Mouse (Mus musculus) naive thymus-derived CD4-positive, alpha-beta T cell, adult 5 months (primary cell): Measurements from ENCODE around the gene Tmed6. TPM values are rescaled to one million over a fixed set of nuclear protein-coding genes. Genes with fewer than 3 reads are reported as not detected.

Source experiments
- polyA plus RNA-seq: library from polyadenylated mRNA; unstranded; fragments of 100-300 nt; shearing (Covaris generic); gene quantifications from one replicate; pipeline ENCODE4 v1.2.1, GENCODE M21; 2017

The Tmed6 gene
- not detected for polyA plus RNA-seq

DNA sequence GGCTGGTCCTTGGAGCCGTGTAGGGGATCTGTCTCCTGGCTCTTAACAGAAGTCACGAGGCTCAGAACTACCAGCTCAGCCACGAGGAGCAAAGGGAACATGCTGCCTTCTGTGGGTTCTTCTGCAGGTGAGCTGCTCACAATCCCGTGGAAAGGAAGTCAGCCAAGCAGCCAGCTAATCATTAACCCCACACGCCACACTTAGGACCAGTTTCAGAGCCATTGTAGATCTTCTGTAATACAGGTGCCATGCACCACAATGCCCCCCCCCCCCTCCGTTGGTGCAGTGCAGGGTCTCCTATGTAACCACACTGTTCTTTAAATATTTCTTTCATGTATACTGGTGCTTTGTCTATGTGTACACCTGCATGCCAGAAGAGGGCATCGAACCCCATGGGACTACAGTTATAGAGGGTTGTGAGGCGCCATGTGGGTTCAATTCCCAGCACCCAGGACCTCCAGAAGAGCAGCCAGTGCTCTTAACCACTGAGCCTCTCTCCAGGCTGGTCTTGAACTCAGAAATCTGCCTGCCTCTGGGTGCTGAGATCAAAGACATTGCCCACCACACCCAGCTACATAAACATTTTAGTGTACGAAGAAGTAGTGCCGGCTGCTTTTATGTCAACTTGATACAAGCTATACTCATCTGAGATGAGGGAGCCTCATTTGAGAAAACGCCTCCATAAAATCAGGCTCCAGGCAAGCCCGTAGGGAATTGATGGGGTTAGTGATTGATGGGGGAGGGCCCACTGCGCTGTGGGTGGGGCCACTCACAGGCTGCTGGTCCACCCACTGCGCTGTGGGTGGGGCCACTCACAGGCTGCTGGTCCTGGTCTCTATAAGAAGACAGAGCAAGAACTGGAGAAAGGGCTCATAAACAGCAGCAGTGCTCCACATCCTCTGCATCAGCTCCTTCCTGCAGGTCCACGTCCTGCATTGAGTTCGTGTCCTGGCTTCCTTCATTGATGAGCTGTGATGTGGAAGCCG lies at the start of gene Tmed6:
TSS of gene Tmed6 (minus strand) at position 134 of the 986 bp plus-strand sequence.

DNA sequence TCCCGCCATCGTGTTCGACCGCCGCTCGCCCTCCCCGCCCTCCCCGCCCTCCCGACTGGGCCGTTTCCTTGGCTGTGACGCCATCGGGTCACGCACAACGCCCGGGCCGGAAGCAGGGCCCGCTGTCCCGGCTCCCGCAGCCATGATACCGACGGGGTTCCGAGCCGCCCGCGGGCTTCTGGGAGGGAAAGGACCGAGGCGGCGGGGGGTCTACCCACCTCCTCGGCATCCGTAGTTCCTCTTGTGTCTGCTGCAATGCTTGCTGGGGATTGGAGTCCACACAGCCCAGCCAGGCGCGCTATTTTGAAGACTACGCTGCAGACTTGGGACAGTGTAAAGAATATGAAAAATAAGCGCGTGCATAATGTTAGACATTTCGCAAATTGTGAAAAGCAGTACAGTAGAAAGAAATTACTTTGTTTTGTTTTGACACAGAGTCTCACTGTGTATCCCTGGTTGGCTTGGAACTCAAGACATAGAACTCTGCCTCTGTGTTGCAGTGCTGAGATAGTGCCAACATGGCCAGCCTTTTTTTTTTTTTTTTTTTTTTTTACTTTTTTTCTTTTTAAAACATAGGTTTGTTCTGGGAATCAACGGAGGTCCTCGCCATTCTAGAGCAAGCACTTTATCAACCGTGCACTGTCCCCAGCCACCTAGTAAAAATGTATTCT lies 31.1 kb upstream of the Tmed6 start, which contains the start of gene Terf2:
TSS of gene Terf2 (minus strand) at position 182 of the 671 bp plus-strand sequence.

DNA sequence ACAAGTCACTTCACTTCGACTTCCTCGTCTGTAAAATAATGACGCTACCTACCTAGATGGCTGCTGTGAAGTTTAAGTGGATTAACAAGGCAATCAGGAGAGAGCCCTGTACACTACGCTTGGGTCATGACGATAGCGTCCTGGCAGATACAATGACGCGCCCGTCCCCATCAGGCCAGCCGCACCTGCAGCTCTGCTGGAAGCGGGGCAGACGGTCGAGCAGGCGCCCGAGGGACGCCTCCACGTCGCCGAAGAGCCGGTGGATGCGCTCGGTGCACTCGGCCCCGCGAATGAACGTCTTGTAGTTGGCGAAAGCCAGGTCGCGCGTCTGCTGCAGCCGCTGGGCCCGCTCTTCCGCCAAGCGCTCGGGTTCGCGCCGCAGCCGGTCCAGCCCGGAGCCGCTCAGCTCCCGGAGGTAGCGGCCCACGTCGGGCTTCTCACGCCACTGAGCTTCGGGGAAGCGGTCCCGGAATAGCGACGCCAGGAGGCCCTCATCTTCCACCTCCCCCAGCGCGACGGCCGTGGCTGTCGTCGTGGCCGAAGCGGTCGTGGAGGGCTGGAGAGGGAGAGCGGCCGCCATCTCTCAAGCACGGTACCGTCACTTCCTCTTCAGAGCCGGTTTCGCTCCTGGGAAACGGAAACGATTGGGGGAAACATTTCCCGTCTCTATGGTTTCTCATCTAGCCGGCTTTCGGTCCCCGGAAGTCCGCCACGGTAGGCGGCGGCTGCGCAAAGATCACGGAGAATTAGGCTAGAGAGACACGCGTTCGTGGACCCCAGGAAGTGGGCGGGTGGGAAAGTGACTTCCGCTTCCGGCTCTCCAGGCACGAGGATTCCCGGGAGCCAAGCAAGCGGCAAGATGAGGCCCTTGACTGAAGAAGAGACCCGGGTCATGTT lies 9.1 kb downstream of the Tmed6 start, which contains the start of the genes Cog8 and Nip7:
TSS of gene Cog8 (minus strand) at position 614 of the 897 bp plus-strand sequence.
TSS of gene Nip7 (plus strand) at position 802 of the 897 bp plus-strand sequence.

DNA sequence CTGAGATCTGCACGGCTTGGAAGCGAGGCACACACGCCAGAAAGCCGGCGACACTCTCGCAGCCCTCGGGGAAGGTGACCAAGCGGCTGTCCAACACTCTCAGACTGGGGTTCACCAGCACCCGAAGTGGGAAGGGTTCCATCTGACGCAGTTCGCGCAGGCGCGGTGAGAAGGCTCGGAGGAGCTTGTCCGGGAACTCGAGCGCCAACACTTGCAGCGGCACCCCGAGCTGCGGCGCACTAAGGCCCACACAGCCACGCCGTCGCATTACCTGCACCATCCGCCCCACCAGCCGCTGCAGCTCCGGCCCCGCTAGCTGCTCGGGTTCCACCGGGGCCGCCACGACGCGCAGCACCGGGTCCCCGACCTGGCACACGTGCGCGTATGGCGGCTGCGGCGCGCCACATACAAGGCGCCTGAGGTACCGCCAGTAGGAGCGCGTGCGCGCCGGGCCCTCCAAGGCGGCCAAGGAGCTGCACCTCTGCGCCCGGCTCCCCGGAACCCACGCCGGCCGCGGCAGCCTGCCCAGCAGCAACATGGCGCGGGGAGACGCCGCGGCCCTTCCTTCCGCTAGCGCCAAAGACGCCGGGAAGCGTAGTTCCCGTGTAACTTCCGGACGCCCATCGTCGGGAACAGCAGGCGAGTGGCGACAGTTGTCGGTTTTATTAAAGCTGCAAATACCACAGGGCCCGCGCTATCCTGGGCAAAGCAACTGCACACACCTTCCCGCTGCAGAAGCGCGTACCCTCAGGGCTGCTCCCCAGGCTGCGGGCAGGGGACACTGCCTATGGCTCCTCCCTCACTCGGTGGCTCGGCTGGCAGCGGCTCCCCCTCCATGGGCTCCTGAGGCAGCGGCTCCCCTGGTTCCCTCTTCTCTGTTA lies 17.1 kb downstream of the Tmed6 start, which contains the start of gene Pdf:
TSS of gene Pdf (minus strand) at position 554 of the 881 bp plus-strand sequence.

DNA sequence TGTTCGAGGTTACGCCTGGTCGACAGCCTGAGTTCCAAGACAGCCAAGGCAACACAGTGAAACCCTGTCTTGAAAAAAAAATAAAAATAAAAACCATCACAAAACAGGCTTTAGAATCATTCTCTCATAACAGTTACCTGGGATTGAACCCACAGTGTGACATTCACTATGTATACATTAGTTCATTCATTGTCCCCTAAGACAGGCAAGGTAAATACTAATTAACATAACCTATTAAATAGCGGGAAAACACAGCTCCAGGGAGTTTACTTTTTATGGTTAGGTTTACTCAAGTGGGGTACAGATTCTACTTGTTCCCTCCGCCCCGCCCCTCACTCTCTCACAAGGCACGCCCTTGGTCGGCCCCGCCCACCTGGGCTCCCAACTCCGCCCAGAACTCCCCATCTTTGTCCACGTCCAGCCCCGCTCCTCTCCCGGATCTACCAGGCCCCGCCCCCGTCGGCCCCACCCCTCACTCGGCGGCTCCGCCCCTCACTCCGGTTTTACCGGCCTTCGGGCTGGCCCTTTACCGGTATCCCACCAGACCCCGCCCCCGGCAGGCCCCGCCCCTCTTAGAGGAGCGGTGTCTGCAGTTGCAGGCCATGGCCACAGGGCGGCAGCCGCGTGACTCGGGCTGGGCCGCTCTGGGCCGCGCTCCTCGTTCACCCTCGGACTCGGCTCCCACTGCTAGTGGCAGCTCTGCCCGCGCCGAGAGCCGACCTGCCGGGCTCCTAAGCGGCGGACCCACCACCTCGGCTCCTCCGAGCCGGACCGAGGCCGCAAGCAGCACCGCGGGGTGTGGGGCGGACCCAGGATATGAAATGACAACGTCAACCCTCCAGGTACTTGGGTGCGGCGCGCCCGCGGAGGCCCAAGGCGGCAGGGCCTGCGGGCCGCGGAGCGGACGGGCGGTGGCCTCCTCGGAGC lies 34.5 kb downstream of the Tmed6 start, which contains the start of gene Vps4a:
TSS of gene Vps4a (plus strand) at position 573 of the 927 bp plus-strand sequence.

Other genes with a start within 250 kb of the Tmed6 start
- gene Has3, start 195.4 kb downstream of the Tmed6 start, polyA plus RNA-seq: not detected
- 97.1 TPM for gene Utp4, start 172.0 kb downstream of the Tmed6 start, polyA plus RNA-seq
- 8.3 TPM for gene Sntb2, start 129.9 kb downstream of the Tmed6 start, polyA plus RNA-seq
- 59.3 TPM for gene Vps4a, start 34.4 kb downstream of the Tmed6 start, polyA plus RNA-seq
- 13.1 TPM for gene Pdf, start 17.0 kb downstream of the Tmed6 start, polyA plus RNA-seq
- gene Cog8, start 9.0 kb downstream of the Tmed6 start, polyA plus RNA-seq: 55.0 TPM
- gene Nip7, start 8.8 kb downstream of the Tmed6 start, polyA plus RNA-seq: 61.7 TPM
- gene Terf2, start 30.9 kb upstream of the Tmed6 start, polyA plus RNA-seq: 34.9 TPM
- 45.2 TPM for gene Cyb5b, start 85.0 kb upstream of the Tmed6 start, polyA plus RNA-seq
- gene Nfat5, start 227.8 kb upstream of the Tmed6 start, polyA plus RNA-seq: 14.2 TPM